ENCODE assay signal across 16 mouse cellular contexts in genomic region chr3:66798292-66798691, GRCm38 (mm10).
DNase-seq lines count a peak whose midpoint lies in the region; ATAC-seq and TF ChIP-seq lines count a peak whose summit lies in the region.
"Had no signal": no experiment of that assay in that cellular context is flagged by ENCODE, and none has a peak within 500 bp of the region (broad histone marks: within the 10 kb centered on the region; RNA-seq: fewer than 3 reads in every experiment).

No protein-coding gene starts in this region.

- intact Hi-C loops in heart, adult 2 months (cut with DNase I), result no loop called here

- H3K4me1 ChIP-seq in heart, adult 2 months (ENCODE audit: control insufficient read depth, insufficient read depth, low read length), result no peaks in the 10 kb centered on the region
- H3K4me1 ChIP-seq in limb, embryonic 11.5 days (ENCODE audit: control insufficient read depth, insufficient read depth, low read length), result peaks cover 10% of the 10 kb centered on the region
- H3K4me1 ChIP-seq: embryonic facial prominence, embryonic 12.5 days; hindbrain, embryonic 12.5 days had no signal

- H3K36me3 ChIP-seq in heart, adult 2 months (ENCODE audit: control insufficient read depth, insufficient read depth, low read length), result no peaks in the 10 kb centered on the region
- H3K36me3 ChIP-seq in limb, embryonic 11.5 days (ENCODE audit: control insufficient read depth, insufficient read depth, low read length), result no peaks in the 10 kb centered on the region
- H3K36me3 ChIP-seq: embryonic facial prominence, embryonic 12.5 days; heart, embryonic 12.5 days; hindbrain, embryonic 12.5 days had no signal

- WGBS in heart, adult 2 months, result 88% methylated on average over 5 of the region's 5 CpGs
- 33% methylated on average over 5 of the region's 5 CpGs for WGBS in limb, embryonic 11.5 days

- TF ChIP-seq EP300 in heart, adult 2 months (IDR thresholded peaks at IDR 0.05; ENCODE audit: insufficient read depth, low read depth, low read length), result no peak

- H3K4me3 ChIP-seq in heart, adult 2 months, result no peak overlapping the region
- H3K4me3 ChIP-seq in limb, embryonic 11.5 days (ENCODE audit: low read depth, low read length), result no peak overlapping the region
- H3K4me3 ChIP-seq: embryonic facial prominence, embryonic 12.5 days; forebrain, embryonic 13.5 days; heart, embryonic 12.5 days; hindbrain, embryonic 12.5 days had no signal

- no peak overlapping the region for H3K27ac ChIP-seq in heart, adult 2 months
- H3K27ac ChIP-seq in limb, embryonic 11.5 days (replicated peaks; ENCODE audit: low read depth, low read length), result peak overlapping the region; percentile 38; the same call in 1 of the 2 replicates
- H3K27ac ChIP-seq: embryonic facial prominence, embryonic 12.5 days; forebrain, embryonic 13.5 days; hindbrain, embryonic 12.5 days had no signal

- H3K4me2 ChIP-seq in limb, embryonic 11.5 days (ENCODE audit: low read depth, severe bottlenecking), result no peak overlapping the region
- H3K4me2 ChIP-seq: embryonic facial prominence, embryonic 12.5 days; forebrain, embryonic 13.5 days; heart, embryonic 12.5 days; hindbrain, embryonic 12.5 days had no signal

- no peak for ATAC-seq in limb, embryonic 11.5 days (ENCODE audit: insufficient number of reproducible peaks, low FRiP score, low TSS enrichment, low read depth)

- no peaks in the 10 kb centered on the region for H3K27me3 ChIP-seq in heart, adult 2 months (ENCODE audit: control insufficient read depth, insufficient read depth, low read length)
- H3K27me3 ChIP-seq in limb, embryonic 11.5 days (ENCODE audit: control insufficient read depth, insufficient read depth, low read length), result no peaks in the 10 kb centered on the region
- H3K27me3 ChIP-seq: embryonic facial prominence, embryonic 12.5 days; forebrain, embryonic 13.5 days; heart, embryonic 12.5 days; hindbrain, embryonic 12.5 days had no signal

- TF ChIP-seq CTCF in heart, adult 2 months (IDR thresholded peaks at IDR 0.05), result no peak

- TF ChIP-seq POLR2A in heart, adult 2 months (IDR thresholded peaks at IDR 0.05; ENCODE audit: insufficient read depth, low read depth, low read length), result no peak

- DNase-seq in heart, adult 11 months, result peak; percentile 25
- no peak for DNase-seq in heart, adult 2 months
- peak; percentile 79 for DNase-seq in forelimb bud, embryonic 11.5 days (ENCODE audit: low read depth, low spot score)
- peak; percentile 46 for DNase-seq in limb, embryonic 11.5 days (ENCODE audit: low spot score)
- DNase-seq in adrenal gland, postnatal 4 days (ENCODE audit: low spot score in 2 of 2), result no peak
- no peak for DNase-seq in cerebellum, adult 11-12 months
- no peak for DNase-seq in right cerebral cortex, postnatal 25 days
- no peak for DNase-seq in cerebellum, postnatal 25 days
- DNase-seq: cerebellum, adult 2 months; cerebellum, postnatal 10 days; gastrocnemius, postnatal 36 days; heart, postnatal 36 days had no signal

- H3K9ac ChIP-seq in heart, adult 2 months (ENCODE audit: low read depth, low read length), result no peak overlapping the region
- no peak overlapping the region for H3K9ac ChIP-seq in limb, embryonic 11.5 days (ENCODE audit: low read length)
- H3K9ac ChIP-seq: embryonic facial prominence, embryonic 12.5 days; forebrain, embryonic 13.5 days; heart, embryonic 12.5 days; hindbrain, embryonic 12.5 days had no signal

- H3K9me3 ChIP-seq in limb, embryonic 11.5 days (ENCODE audit: control insufficient read depth, low read length), result no peaks in the 10 kb centered on the region
- H3K9me3 ChIP-seq: embryonic facial prominence, embryonic 12.5 days; forebrain, embryonic 13.5 days; hindbrain, embryonic 12.5 days had no signal

- no peaks in the 10 kb centered on the region for H3K79me2 ChIP-seq in heart, adult 2 months (replicated peaks; ENCODE audit: control insufficient read depth, insufficient read depth, low read length)

Comparison
In these comparisons a context has a peak if more than half of its experiments do, and no peak if none do; other contexts are left out.
1. DNase-seq: peak in heart, adult 11 months (single experiment), forelimb bud, embryonic 11.5 days (single experiment) and limb, embryonic 11.5 days (single experiment); none in heart, adult 2 months (0 of 2), adrenal gland, postnatal 4 days (0 of 2), cerebellum, adult 11-12 months (single experiment), right cerebral cortex, postnatal 25 days (single experiment) and cerebellum, postnatal 25 days (0 of 2).